Mouse (Mus musculus) limb, embryonic 12.5 days (tissue): ENCODE measurements at regions not wholly inside any gene's neighbourhood (a gene's known extent, or its start where the extent isn't known, plus 50 kb on each side); places are given as distances from the start of the nearest gene placed in this dataset.
A peak's percentile ranks its signal among the peaks of the same experiment; 100 is the strongest.

Source experiments
- ATAC-seq: fragments of 200-750 bp; cut with Nextera tagmentation; 2 replicates; pipeline ENCODE4 v1.8.0; 2017; ENCODE audit warnings: low read depth, moderate TSS enrichment; ENCODE audit not compliant: insufficient number of reproducible peaks, insufficient read depth, low FRiP score, low TSS enrichment
- H3K27ac ChIP-seq: fragments of 300-500 bp; sonication (generic); 2 replicates; pipeline ENCODE4 v1.5.1; 2016; ENCODE audit warnings: mild to moderate bottlenecking, moderate library complexity
- H3K27me3 ChIP-seq: fragments of 300-500 bp; sonication (generic); 2 replicates; pipeline ENCODE4 v1.6.1; 2016; ENCODE audit warnings: mild to moderate bottlenecking, moderate library complexity
- H3K36me3 ChIP-seq: fragments of 300-500 bp; sonication (generic); 2 replicates; pipeline ENCODE4 v1.6.1; 2016; ENCODE audit warnings: mild to moderate bottlenecking, moderate library complexity
- H3K4me1 ChIP-seq: fragments of 300-500 bp; sonication (generic); replicated peaks from 2 replicates; pipeline ENCODE4 v1.6.1; 2016
- H3K4me2 ChIP-seq: fragments of 300-500 bp; sonication (generic); 2 replicates; pipeline ENCODE4 v1.6.1; 2016; ENCODE audit warnings: mild to moderate bottlenecking, moderate library complexity
- H3K4me3 ChIP-seq: fragments of 300-500 bp; sonication (generic); replicated peaks from 2 replicates; pipeline ENCODE4 v1.5.1; 2016; ENCODE audit warnings: mild to moderate bottlenecking
- H3K9ac ChIP-seq: fragments of 300-500 bp; sonication (generic); replicated peaks from 2 replicates; pipeline ENCODE4 v1.6.1; 2016; ENCODE audit warnings: mild to moderate bottlenecking, moderate library complexity
- H3K9me3 ChIP-seq: fragments of 300-500 bp; sonication (generic); 2 replicates; pipeline ENCODE4 v1.6.1; 2016; ENCODE audit warnings: mild to moderate bottlenecking, moderate library complexity
- WGBS: fragments of 180-500 bp; shearing (Covaris S2); methylation state at CpG from one replicate; pipeline ENCODE4 v1.1.7; 2016; 5-methylcytosine and 5-hydroxymethylcytosine counted together

DNA sequence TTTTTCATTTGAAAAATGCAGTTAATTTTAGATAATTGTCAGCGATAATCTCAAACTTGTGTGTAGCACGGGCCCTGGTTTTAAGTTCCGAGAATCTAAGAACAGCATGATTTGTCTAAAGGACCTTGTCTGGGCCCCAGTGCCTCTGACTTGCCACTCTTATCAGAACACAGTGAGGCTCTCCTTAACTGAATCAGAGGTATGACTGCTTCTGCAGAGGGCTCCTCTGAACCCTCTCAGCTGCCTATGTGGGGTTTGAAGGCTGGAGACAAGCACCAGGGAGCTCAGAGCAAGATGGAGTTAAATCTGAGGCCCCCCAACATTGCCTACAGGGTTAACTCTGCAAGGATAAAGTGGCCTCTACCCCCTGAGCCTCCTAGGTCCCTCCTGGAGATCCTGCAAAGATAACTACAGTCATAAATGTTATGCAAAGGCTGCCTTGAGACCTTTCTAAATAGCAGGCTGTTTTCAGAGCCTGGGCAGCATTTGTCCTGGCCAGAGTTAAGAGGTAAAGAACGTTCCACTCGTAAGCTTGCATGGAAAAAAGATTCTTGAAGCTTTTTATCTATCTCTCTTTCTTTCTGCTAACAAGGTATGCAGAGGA, 118.4 kb upstream of the Maf start:
- Histone ChIP-seq H3K36me3 (no peaks in the 10 kb centered on the region), H3K4me2 (no peak overlapping the region), H3K27ac (no peak overlapping the region), H3K9ac (no peak overlapping the region), H3K4me3 (no peak overlapping the region), H3K4me1 (peaks cover 12% of the 10 kb centered on the region), H3K9me3 (no peaks in the 10 kb centered on the region), H3K27me3 (no peaks in the 10 kb centered on the region)
- no peak for ATAC-seq
- 66% methylated on average over 5 of the region's 5 CpGs for WGBS

DNA sequence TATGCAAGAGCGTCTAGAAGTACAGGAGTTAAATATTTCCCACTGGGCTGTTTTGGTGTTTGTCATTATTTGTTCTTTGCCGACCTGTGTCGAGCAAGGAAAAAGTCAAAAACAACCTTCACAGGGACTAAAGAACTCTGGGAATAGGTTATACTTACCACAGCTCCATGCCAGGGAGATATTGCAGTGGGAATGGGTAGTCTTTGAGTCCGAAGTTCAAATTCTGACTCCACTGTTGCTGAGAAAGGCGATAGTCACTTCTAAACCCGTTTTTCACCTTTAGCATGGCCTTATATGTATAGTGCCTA, 116.8 kb upstream of the Maf start:
- WGBS, result 76% methylated on average over 6 of the region's 6 CpGs
- Histone ChIP-seq H3K9me3 (no peaks in the 10 kb centered on the region), H3K4me3 (no peak overlapping the region), H3K4me1 (peaks cover 12% of the 10 kb centered on the region), H3K36me3 (no peaks in the 10 kb centered on the region), H3K27me3 (no peaks in the 10 kb centered on the region), H3K9ac (no peak overlapping the region), H3K4me2 (no peak overlapping the region), H3K27ac (no peak overlapping the region)
- no peak for ATAC-seq

DNA sequence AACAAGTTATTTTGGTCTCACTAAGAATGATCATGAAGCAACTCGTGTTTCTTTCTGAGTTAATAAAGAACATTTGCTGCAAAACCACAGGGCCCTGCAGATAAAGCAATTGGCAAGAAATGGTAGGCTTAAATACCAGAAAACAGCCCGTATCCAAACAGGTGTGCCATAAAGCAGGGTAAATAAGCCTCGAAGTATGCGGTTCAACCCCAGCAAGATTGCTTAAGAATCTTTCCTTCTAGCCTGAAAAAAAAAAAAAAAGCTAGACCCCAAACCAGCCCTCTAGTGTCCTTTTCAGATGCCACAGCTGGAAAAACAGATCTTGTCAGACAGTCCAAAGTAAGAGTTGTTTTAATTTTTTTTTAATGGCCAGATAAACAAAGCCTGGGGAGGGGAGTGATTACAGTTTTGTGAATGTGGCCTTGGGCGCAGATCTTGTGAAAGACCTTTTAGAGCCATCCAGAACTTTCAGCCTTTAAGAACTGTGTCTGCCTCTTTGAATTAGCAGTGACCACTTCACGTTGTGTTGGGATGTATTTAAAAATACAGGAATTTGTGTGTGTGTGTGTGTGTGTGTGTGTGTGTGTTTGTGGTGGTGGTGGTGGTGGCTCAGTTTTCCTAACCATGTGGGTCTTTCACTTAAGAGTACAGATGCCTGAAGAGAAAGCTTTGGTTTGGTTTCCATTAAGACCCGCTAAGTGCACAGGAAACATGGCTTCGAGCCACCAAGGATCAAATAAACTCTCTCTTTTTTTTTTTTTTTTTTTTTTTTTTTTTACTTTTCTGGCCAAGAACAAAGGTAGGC, 116.3 kb upstream of the Maf start:
- Histone ChIP-seq H3K9ac (no peak overlapping the region), H3K4me2 (no peak overlapping the region), H3K27ac (no peak overlapping the region), H3K27me3 (no peaks in the 10 kb centered on the region), H3K4me1 (peaks cover 12% of the 10 kb centered on the region), H3K36me3 (no peaks in the 10 kb centered on the region), H3K4me3 (no peak overlapping the region), H3K9me3 (no peaks in the 10 kb centered on the region)
- 42% methylated on average over 8 of the region's 8 CpGs for WGBS
- no peak for ATAC-seq

DNA sequence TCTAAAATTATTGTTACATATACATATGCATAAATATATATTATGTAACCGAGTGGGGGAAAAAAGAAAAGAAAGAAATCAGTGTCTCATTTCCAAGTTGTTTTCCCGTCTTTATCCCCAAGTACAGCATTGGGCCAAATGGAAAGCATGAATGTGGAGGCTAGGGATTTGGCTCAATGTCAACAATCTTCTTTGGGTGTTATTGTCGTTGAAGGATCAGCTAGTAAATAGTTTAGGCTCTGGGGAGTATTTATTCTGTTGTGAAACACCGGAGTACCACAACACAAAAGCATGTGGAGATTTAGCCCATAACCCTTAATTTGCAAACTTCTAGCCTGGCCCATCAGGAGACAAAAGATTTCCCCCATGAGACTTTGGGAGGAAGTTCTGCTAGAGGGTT, 105.8 kb upstream of the Maf start:
- H3K4me3 ChIP-seq, result no peak overlapping the region
- no peak for ATAC-seq
- no peaks in the 10 kb centered on the region for H3K27me3 ChIP-seq
- no peak overlapping the region for H3K9ac ChIP-seq
- no peaks in the 10 kb centered on the region for H3K36me3 ChIP-seq
- no peak overlapping the region for H3K27ac ChIP-seq
- H3K9me3 ChIP-seq, result no peaks in the 10 kb centered on the region
- H3K4me1 ChIP-seq, result no peaks in the 10 kb centered on the region
- H3K4me2 ChIP-seq, result no peak overlapping the region
- 71% methylated on average over 4 of the region's 4 CpGs for WGBS

DNA sequence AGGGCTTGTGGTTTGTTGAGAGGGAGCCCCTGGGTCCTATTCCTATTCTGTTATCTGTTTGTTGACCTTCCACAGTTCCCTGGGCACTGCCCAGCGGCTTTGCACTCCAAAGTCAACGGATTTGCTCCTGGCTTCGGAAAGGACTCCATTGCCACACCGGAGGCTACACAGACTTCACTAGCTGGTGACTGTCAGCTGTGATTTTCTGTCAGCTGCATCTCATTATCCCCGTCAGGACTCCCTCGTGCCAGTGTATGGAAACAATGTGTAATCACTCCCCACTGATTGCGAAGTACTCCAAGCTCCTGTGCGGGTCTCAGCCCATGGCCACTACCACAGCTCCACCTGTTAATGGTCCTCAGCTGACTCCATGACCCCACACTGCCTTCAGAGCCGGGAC, 99.0 kb upstream of the Maf start:
- 31% methylated on average over 9 of the region's 9 CpGs for WGBS
- Histone ChIP-seq H3K4me3 (no peak overlapping the region), H3K4me2 (no peak overlapping the region; the same call in 1 of the 2 replicates), H3K4me1 (peaks cover 7% of the 10 kb centered on the region), H3K9ac (no peak overlapping the region), H3K27ac (no peak overlapping the region), H3K36me3 (no peaks in the 10 kb centered on the region), H3K27me3 (no peaks in the 10 kb centered on the region; the same call in 1 of the 2 replicates), H3K9me3 (no peaks in the 10 kb centered on the region)
- ATAC-seq, result no peak

DNA sequence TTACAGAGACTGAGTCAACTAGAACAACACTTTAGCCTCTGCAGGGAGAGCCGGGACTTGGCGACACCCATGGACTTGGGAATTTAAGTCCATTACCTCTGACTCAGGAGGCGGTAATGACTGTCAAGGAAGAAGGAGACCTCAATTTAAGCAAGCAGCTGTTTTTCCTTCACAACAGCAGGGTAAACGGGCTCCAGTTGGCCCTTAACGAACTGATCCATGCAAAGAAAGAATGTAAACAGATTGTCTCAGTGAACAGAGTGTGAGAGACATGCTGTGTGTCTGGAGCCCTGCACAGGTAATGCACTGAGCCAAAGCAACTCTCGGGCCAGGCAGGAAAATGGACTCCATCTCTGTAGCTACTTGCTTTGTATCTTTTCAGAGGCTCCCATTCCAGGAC, 98.5 kb upstream of the Maf start:
- no peak overlapping the region for H3K4me3 ChIP-seq
- H3K36me3 ChIP-seq, result no peaks in the 10 kb centered on the region
- no peak overlapping the region; the same call in 1 of the 2 replicates for H3K4me2 ChIP-seq
- H3K9ac ChIP-seq, result no peak overlapping the region
- ATAC-seq, result no peak
- H3K9me3 ChIP-seq, result no peaks in the 10 kb centered on the region
- H3K4me1 ChIP-seq, result peaks cover 7% of the 10 kb centered on the region
- no peaks in the 10 kb centered on the region; the same call in 1 of the 2 replicates for H3K27me3 ChIP-seq
- H3K27ac ChIP-seq, result no peak overlapping the region
- 40% methylated on average over 6 of the region's 6 CpGs for WGBS

DNA sequence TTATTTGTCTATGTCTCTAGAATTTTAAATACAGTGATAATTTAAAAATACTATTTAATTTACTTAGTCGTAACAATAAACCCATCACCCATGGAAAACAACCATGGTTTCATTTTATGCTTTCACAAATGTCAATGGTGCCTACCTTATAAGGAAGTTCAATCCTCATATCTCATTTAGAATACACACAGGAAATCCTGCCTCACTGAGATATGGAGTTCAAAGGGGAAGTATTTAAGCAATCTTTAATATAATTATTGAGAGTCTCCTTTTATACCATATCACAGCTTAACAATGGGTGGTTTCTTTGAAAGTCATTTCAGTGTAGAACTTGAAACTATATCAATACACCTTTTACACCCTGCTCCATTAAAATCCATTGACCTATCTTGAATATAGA, 86.0 kb upstream of the Maf start:
- no peak overlapping the region for H3K9ac ChIP-seq
- H3K9me3 ChIP-seq, result no peaks in the 10 kb centered on the region
- no peaks in the 10 kb centered on the region for H3K27me3 ChIP-seq
- ATAC-seq, result no peak
- 93% methylated on average over 1 of the region's 1 CpGs for WGBS
- H3K27ac ChIP-seq, result no peak overlapping the region
- no peaks in the 10 kb centered on the region for H3K4me1 ChIP-seq
- H3K4me3 ChIP-seq, result no peak overlapping the region
- H3K36me3 ChIP-seq, result no peaks in the 10 kb centered on the region
- no peak overlapping the region for H3K4me2 ChIP-seq

DNA sequence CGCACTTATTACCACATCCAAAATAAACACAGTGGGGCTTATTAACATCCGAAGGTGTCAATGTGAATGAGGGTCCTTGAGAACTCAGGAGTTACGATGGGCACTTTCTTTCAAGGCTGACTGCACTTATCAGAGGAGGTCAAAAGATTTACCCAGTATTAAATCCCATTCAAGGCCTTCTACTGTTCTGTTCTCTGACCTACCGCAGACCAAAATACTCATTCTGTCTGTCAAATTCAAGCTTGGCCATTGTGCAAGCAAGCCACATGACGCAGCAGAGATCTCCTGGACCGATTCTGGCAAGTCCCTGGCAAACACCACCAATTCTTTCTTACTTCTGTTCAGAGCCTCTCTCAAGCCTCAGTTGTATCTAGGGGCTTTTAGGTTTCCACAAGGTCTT, 80.8 kb upstream of the Maf start:
- H3K9me3 ChIP-seq, result no peaks in the 10 kb centered on the region
- no peaks in the 10 kb centered on the region for H3K27me3 ChIP-seq
- no peak overlapping the region for H3K27ac ChIP-seq
- no peak for ATAC-seq
- H3K4me1 ChIP-seq, result no peaks in the 10 kb centered on the region
- H3K9ac ChIP-seq, result no peak overlapping the region
- H3K4me3 ChIP-seq, result no peak overlapping the region
- H3K4me2 ChIP-seq, result no peak overlapping the region
- WGBS, result 79% methylated on average over 6 of the region's 6 CpGs
- no peaks in the 10 kb centered on the region for H3K36me3 ChIP-seq

DNA sequence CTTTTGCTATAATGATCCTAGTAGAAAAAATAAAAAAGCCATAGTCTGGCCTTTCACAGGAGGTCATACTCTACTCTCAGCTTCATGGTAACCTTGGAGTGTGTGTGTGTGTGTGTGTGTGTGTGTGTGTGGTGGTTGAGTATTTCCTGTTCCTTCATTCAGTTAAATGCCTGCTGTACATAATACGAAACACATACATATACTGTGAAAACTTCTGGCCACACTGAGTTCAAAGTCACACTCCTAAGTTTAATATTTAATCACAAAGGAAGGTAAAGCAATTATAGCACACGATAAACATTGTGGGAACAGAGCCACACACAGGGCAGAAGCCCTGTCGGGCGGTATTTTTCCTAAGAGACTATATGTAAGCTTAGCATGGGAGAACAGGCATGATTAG, 78.6 kb upstream of the Maf start:
- 93% methylated on average over 4 of the region's 4 CpGs for WGBS
- ATAC-seq, result no peak

DNA sequence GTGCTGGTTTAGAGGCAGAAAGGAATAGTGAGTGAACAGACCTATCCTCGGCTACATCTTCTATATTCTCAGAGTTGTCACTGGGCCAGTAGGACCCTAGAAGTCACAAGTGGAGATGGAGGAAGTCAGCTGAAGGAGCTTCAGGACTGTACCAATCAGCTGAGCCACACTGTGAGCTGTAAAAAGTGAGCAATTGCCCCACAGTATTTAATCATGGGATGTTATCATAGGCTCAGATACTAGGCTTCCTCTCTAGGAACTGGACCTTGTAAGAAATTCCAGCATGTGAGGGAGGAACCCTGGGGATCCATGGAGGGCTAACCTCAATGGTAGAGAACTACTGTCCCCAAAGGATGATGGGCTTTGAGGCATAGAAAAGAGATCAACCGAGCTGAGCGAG, 78.2 kb upstream of the Maf start:
- Histone ChIP-seq H3K4me1 (no peaks in the 10 kb centered on the region), H3K9me3 (no peaks in the 10 kb centered on the region), H3K27ac (0 out of 2 replicates have a peak overlapping the region, but pooled peaks have one; percentile 23), H3K9ac (no peak overlapping the region), H3K4me2 (no peak overlapping the region), H3K36me3 (no peaks in the 10 kb centered on the region), H3K4me3 (no peak overlapping the region), H3K27me3 (no peaks in the 10 kb centered on the region)
- ATAC-seq, result no peak
- WGBS, result 86% methylated on average over 3 of the region's 3 CpGs

More for the DNA sequence above, 78.6 kb upstream of the Maf start:
- Histone ChIP-seq H3K36me3 (no peaks in the 10 kb centered on the region), H3K9me3 (no peaks in the 10 kb centered on the region), H3K27me3 (no peaks in the 10 kb centered on the region), H3K4me3 (no peak overlapping the region), H3K4me2 (no peak overlapping the region), H3K4me1 (no peaks in the 10 kb centered on the region), H3K27ac (no peak overlapping the region), H3K9ac (no peak overlapping the region)

DNA sequence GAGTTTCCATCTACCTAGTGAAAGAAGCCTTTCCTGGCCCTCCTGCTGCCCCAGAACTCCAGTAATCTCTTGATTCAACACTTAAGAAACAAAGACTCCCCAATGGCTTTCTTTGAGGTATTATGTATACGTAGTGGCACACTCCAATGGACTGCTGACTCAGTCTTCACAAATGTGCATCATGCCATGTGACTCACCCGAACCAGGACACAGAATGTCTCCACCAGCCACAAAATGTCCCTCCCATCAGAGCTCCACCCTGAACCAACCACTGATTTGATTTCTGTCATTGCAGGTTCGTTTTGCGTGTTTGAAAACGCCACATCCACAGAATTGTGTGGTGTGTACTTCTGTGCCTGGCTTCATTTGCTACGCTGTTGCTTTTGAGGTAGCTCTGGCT, 75.8 kb upstream of the Maf start:
- WGBS, result 93% methylated on average over 6 of the region's 6 CpGs
- H3K9ac ChIP-seq, result no peak overlapping the region
- no peak overlapping the region for H3K4me2 ChIP-seq
- H3K27me3 ChIP-seq, result no peaks in the 10 kb centered on the region
- no peaks in the 10 kb centered on the region for H3K4me1 ChIP-seq
- no peak overlapping the region for H3K4me3 ChIP-seq
- ATAC-seq, result no peak
- H3K9me3 ChIP-seq, result no peaks in the 10 kb centered on the region
- H3K27ac ChIP-seq, result no peak overlapping the region
- no peaks in the 10 kb centered on the region for H3K36me3 ChIP-seq

DNA sequence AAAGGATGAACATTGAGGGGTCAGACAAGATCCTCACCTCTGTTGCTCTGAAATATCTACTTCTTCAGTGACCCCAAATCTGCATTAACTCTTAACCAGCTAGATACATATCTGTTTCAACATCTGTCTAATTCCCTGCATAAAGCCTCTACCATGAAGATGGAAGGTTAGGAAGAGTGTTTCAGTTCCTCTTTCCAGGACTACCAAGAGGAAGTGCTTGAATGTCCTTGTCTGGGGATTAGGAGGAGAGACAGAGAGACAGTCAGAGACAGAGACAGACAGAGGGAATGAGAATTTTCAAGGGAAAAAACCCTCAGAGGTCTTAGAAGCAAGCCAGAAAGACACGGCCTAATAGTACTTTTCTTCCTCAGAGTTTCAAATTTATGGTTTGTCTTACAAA, 70.8 kb upstream of the Maf start:
- no peak for ATAC-seq
- WGBS, result 89% methylated on average over 1 of the region's 1 CpGs

More for the DNA sequence above, 70.8 kb upstream of the Maf start:
- Histone ChIP-seq H3K27ac (no peak overlapping the region), H3K9me3 (no peaks in the 10 kb centered on the region), H3K27me3 (no peaks in the 10 kb centered on the region), H3K9ac (no peak overlapping the region), H3K4me2 (no peak overlapping the region), H3K4me3 (no peak overlapping the region), H3K4me1 (no peaks in the 10 kb centered on the region), H3K36me3 (no peaks in the 10 kb centered on the region)
